Mouse (Mus musculus) lung, adult 2 months (tissue): Measurements from ENCODE around the gene Arih2. TPM values are rescaled to one million over a fixed set of nuclear protein-coding genes. Genes with fewer than 3 reads are reported as not detected.
"Not testable (repeated sequence)": the region's sequence is repeated elsewhere in the genome, so short reads cannot be mapped to it uniquely, and the experiment has no call there.

ENCODE experiments used
- DNase-seq: peaks from one replicate; pipeline ENCODE4 v3.0.0; 2022
- H3K4me1 ChIP-seq: fragments of 200-500 bp; 2 replicates; pipeline ENCODE4 v1.6.1; 2011; ENCODE audit warnings: low read length; ENCODE audit not compliant: control insufficient read depth, insufficient read depth
- H3K4me3 ChIP-seq: fragments of 200-500 bp; replicated peaks from 2 replicates; pipeline ENCODE3; 2011; ENCODE audit warnings: low read depth, mild to moderate bottlenecking, control low read depth, low read length; ENCODE audit errors: extremely low read depth
- CTCF ChIP-seq: fragments of 200-500 bp; IDR thresholded peaks from 2 replicates; pipeline ENCODE4 v1.5.1; 2011; ENCODE audit warnings: mild to moderate bottlenecking, low read length, control low read depth; ENCODE audit not compliant: insufficient read depth
- POLR2A ChIP-seq: fragments of 200-500 bp; IDR thresholded peaks from 2 replicates; pipeline ENCODE4 v1.6.1; 2011; ENCODE audit warnings: low read depth, mild to moderate bottlenecking, control low read depth, low read length, borderline replicate concordance; ENCODE audit errors: extremely low read depth
- WGBS: fragments of 180-500 bp; shearing (Covaris S2); methylation state at CpG from one replicate; pipeline ENCODE4 v1.1.7; 2018; 5-methylcytosine and 5-hydroxymethylcytosine counted together
- polyA plus RNA-seq: library from polyadenylated mRNA; depleted of rRNA; stranded (reverse); fragments of >200 nt; gene quantifications from 2 replicates; pipeline ENCODE4 v1.2.3, GENCODE M21; 2012

Arih2 gene
- polyA plus RNA-seq, 1 experiment, result 35.4 TPM

GRCm38 (mm10) chr9:108628141-108628540, 21.0 kb downstream of the Arih2 start:
- WGBS, result 56% methylated on average over 4 of the region's 4 CpGs
- DNase-seq, result no peak
- Histone ChIP-seq H3K4me1 (peaks cover 5% of the 10 kb centered on the region), H3K4me3 (no peak overlapping the region)
- TF ChIP-seq POLR2A, result no peak
- TF ChIP-seq CTCF, result no peak

GRCm38 (mm10) chr9:108626498-108626897, 22.7 kb downstream of the Arih2 start:
- DNase-seq, result peak; percentile 33
- 27% methylated on average over 2 of the region's 2 CpGs for WGBS

GRCm38 (mm10) chr9:108617301-108617700, 31.9 kb downstream of the Arih2 start:
- Histone ChIP-seq H3K4me1 (no peaks in the 10 kb centered on the region), H3K4me3 (no peak overlapping the region)
- TF ChIP-seq POLR2A (no peak), CTCF (no peak)
- 84% methylated on average over 1 of the region's 1 CpGs for WGBS
- DNase-seq, result no peak

More at GRCm38 (mm10) chr9:108626498-108626897, 22.7 kb downstream of the Arih2 start:
- Histone ChIP-seq H3K4me1 (peaks cover 5% of the 10 kb centered on the region), H3K4me3 (no peak overlapping the region)
- no peak for TF ChIP-seq CTCF
- no peak for TF ChIP-seq POLR2A

GRCm38 (mm10) chr9:108611488-108611887, 37.7 kb downstream of the Arih2 start:
- Histone ChIP-seq H3K4me3 (no peak overlapping the region), H3K4me1 (no peaks in the 10 kb centered on the region)
- WGBS, result 95% methylated on average over 10 of the region's 10 CpGs
- TF ChIP-seq CTCF (no peak), POLR2A (no peak)
- DNase-seq, result no peak

GRCm38 (mm10) chr9:108608889-108609288, 40.3 kb downstream of the Arih2 start:
- TF ChIP-seq CTCF (no peak), POLR2A (no peak)
- WGBS, result 90% methylated on average over 4 of the region's 4 CpGs
- DNase-seq, result no peak
- Histone ChIP-seq H3K4me1 (no peaks in the 10 kb centered on the region), H3K4me3 (no peak overlapping the region)

- not testable (repeated sequence) for DNase-seq, H3K4me1 ChIP-seq, H3K4me3 ChIP-seq
- 82% methylated on average over 5 of the region's 5 CpGs for WGBS
Measured at GRCm38 (mm10) chr9:108607929-108608328, 41.3 kb downstream of the Arih2 start.

GRCm38 (mm10) chr9:108601986-108602385, 47.2 kb downstream of the Arih2 start:
- 54% methylated on average over 4 of the region's 4 CpGs for WGBS
- no peak for TF ChIP-seq POLR2A
- TF ChIP-seq CTCF, result no peak
- DNase-seq, result no peak
- no peak overlapping the region for H3K4me3 ChIP-seq
- no peaks in the 10 kb centered on the region for H3K4me1 ChIP-seq

- Histone ChIP-seq H3K4me1 (no peaks in the 10 kb centered on the region), H3K4me3 (no peak overlapping the region)
- TF ChIP-seq CTCF, result no peak
- TF ChIP-seq POLR2A, result no peak
- 34% methylated on average over 2 of the region's 2 CpGs for WGBS
- DNase-seq, result peak; percentile 18
Measured at GRCm38 (mm10) chr9:108600011-108600410, 49.2 kb downstream of the Arih2 start.

- H3K4me1 ChIP-seq, result no peaks in the 10 kb centered on the region
- H3K4me3 ChIP-seq, result no peak overlapping the region
- 75% methylated on average over 4 of the region's 4 CpGs for WGBS
- DNase-seq, result no peak
- no peak for TF ChIP-seq POLR2A
- TF ChIP-seq CTCF, result no peak
Measured at GRCm38 (mm10) chr9:108599021-108599566, 50.1 kb downstream of the Arih2 start.

- TF ChIP-seq POLR2A (0 out of 2 replicates have a peak, but pooled peaks have one; percentile 13), CTCF (no peak)
- peak; percentile 74 for DNase-seq
- Histone ChIP-seq H3K4me1 (no peaks in the 10 kb centered on the region), H3K4me3 (peak within 1 kb of the TSS; percentile 53)
- WGBS, result 3% methylated on average over 69 of the region's 69 CpGs
Measured at GRCm38 (mm10) chr9:108596998-108597764, 52.0 kb downstream of the Arih2 start, which contains the start of gene P4htm. Gene P4htm (minus strand): TSS chr9:108597667.
